Mouse (Mus musculus) layer of hippocampus, adult 9-11 months (tissue): Measurements from ENCODE around the gene Tas2r117.

Experiments used
- DNase-seq: peaks from one replicate; pipeline ENCODE4 v3.0.0; 2022

Tas2r117 gene

GRCm38 (mm10) chr6:132802518-132802917 lies at the start of gene Tas2r117:
Gene Tas2r117, plus strand, starts transcription at chr6:132802818.
- no peak for DNase-seq

DNA sequence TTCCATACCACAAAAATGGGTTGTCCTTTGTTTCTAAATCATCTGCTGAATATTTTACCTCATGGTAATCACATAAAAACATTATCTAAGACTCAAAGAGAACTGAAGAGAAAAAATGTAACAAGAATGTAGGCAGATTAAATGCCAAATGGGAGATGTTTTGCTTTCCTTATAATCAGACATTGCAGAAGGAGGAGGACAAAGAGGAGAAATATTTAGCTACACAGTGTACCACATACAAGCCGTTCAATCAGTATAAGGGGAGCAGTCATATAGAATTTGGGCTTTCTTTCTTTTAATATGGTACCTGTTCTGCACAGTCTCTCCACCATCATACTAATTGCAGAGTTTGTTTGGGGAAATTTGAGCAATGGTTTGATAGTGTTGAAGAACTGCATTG lies 48.2 kb upstream of the Tas2r117 start, which contains the start of gene Tas2r124:
Gene Tas2r124 (plus strand): TSS at position 301 of the 400 bp plus-strand sequence.
- no peak for DNase-seq

DNA sequence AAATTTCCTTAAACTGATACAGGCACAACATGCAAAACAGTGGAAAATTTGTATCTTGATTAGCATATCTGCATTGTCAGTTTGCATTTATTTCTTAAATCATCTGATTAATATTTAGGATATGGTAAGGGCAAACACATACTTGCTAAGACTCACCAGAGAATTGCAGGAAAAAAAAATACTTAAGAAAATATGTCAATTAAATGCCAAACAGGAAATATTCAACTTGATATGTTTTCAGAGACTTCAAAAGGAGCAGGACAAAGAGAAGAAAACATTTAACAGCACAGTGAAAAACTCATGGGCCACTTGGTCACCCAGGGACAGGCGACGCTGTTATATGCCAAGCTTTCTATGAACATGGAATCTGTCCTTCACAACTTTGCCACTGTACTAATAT lies 40.8 kb upstream of the Tas2r117 start, which contains the start of gene Tas2r102:
Gene Tas2r102 (plus strand): TSS at position 301 of the 400 bp plus-strand sequence.
- no peak for DNase-seq

- DNase-seq = no peak
Measured at GRCm38 (mm10) chr6:132778062-132778461, 24.6 kb upstream of the Tas2r117 start, which contains the start of gene Tas2r136. Gene Tas2r136, minus strand, starts transcription at chr6:132778162.

DNA sequence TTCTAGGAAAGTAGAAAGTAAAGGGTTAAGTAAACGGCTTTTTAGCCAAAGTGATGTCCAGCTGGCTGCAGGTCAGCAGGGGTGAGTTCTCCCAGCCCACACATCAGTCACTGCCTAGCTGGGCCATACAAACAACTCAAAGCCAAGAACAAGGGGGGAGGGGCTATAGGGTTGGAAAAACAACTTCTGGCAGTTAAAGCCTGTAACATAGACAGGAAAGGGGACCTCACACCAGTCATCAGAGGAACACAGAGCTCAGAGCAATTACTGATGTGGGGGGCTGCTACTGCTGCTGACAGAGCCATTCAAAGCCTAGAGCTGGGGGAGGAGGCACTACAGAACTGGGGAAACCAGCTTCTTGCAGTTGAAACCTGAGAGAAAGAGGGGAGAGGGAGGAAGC lies 7.2 kb upstream of the Tas2r117 start:
- DNase-seq = no peak

DNA sequence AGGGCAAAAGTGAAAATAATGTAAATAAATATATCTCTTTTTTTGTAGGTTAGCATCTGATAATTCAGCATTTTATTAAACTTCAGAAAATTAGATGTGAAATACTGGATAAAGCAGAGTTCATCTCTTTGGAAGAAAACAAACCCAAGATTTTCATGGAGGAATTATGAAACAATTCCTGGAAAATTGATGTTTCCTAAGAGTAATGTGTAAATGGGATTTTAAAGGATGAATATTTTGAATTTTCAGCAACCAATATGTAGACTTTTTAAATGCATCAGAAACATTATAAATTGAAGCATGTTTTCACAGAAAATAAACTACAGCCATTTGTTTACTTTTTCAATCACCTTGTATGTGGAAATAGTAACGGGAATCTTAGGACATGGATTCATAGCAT lies 44.2 kb downstream of the Tas2r117 start, which contains the start of gene Tas2r123:
Gene Tas2r123 (plus strand): TSS at position 301 of the 400 bp plus-strand sequence.
- no peak for DNase-seq
